Mouse (Mus musculus): ENCODE results near the gene Fgf16.

- TF ChIP-seq CTCF (IDR thresholded peaks at IDR 0.05; ENCODE audit: borderline replicate concordance, control insufficient read depth, extremely low read depth, insufficient read depth, low read length, poor library complexity) (no peak), POLR2A (IDR thresholded peaks at IDR 0.05; ENCODE audit: control insufficient read depth, extremely low read depth, insufficient read depth, low read length, poor library complexity) (no peak)
Observed at GRCm38 (mm10) chrX:105724174-105724573, 39.9 kb upstream of the Fgf16 start.
